Mouse (Mus musculus) cerebellum, adult 2 months (tissue): ENCODE measurements at regions not wholly inside any gene's neighbourhood (a gene's known extent, or its start where the extent isn't known, plus 50 kb on each side); places are given as distances from the start of the nearest gene placed in this dataset.

Experiments
- DNase-seq, 2 experiments: peaks; one replicate each; pipeline ENCODE4 v3.0.0; 2021
- H3K27ac ChIP-seq: fragments of 200-500 bp; 2 replicates; pipeline ENCODE4 v1.5.1; 2012; ENCODE audit warnings: low read length, control low read depth, inconsistent platforms; ENCODE audit not compliant: insufficient read depth
- H3K27me3 ChIP-seq: fragments of 200-500 bp; 2 replicates; pipeline ENCODE4 v1.6.1; 2012; ENCODE audit warnings: inconsistent platforms, mild to moderate bottlenecking, low read length, moderate library complexity; ENCODE audit not compliant: control insufficient read depth, insufficient read depth
- H3K4me1 ChIP-seq: fragments of 200-500 bp; 2 replicates; pipeline ENCODE4 v1.6.1; 2011; ENCODE audit warnings: low read length; ENCODE audit not compliant: control insufficient read depth, insufficient read depth
- H3K4me3 ChIP-seq: fragments of 200-500 bp; replicated peaks from 2 replicates; pipeline ENCODE3; 2011; ENCODE audit warnings: mild to moderate bottlenecking, low read depth, low read length, control low read depth; ENCODE audit not compliant: insufficient read depth
- CTCF ChIP-seq: fragments of 200-500 bp; IDR thresholded peaks from 2 replicates; pipeline ENCODE4 v1.5.1; 2011; ENCODE audit warnings: low read depth, mild to moderate bottlenecking, control low read depth, low read length, moderate library complexity, borderline replicate concordance; ENCODE audit not compliant: insufficient read depth
- POLR2A ChIP-seq: fragments of 200-500 bp; IDR thresholded peaks from 2 replicates; pipeline ENCODE4 v1.6.1; 2011; ENCODE audit warnings: low read length, control low read depth, borderline replicate concordance; ENCODE audit not compliant: insufficient read depth
- WGBS: fragments of 180-500 bp; shearing (Covaris S2); methylation state at CpG from one replicate; pipeline ENCODE4 v1.1.7; 2018; 5-methylcytosine and 5-hydroxymethylcytosine counted together

GRCm38 (mm10) chr4:33580491-33580890, 270.4 kb downstream of the Rngtt start:
- H3K27ac ChIP-seq: no peak overlapping the region
- TF ChIP-seq POLR2A (no peak), CTCF (no peak)
- no peaks in the 10 kb centered on the region for H3K27me3 ChIP-seq
- DNase-seq: no peak
- no peaks in the 10 kb centered on the region for H3K4me1 ChIP-seq
- H3K4me3 ChIP-seq: no peak overlapping the region
- 87% methylated on average over 8 of the region's 8 CpGs for WGBS

DNA sequence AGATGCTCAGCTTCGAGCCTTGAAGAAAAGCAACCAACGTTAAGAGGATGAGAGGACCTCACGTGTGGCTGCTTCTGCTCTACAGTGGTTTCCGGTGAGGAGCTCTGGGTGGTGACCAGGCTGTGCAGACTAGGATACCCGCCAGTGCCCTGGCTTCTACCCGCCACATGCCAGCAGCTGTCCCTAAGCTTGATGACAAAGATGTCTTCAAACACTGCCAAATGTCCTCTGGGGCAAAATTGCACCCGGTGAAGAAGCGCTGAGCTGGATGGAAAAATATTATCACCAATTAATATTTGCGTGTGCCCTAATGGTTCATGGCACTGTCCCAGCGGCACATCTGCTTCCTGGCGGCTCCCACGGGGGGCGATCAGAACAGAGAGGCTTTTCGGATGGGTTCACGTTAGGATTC, 271.1 kb downstream of the Rngtt start:
- no peak for DNase-seq
- Histone ChIP-seq H3K4me1 (no peaks in the 10 kb centered on the region), H3K27ac (no peak overlapping the region), H3K27me3 (no peaks in the 10 kb centered on the region), H3K4me3 (no peak overlapping the region)
- no peak for TF ChIP-seq CTCF
- TF ChIP-seq POLR2A: no peak
- WGBS: 29% methylated on average over 15 of the region's 15 CpGs

DNA sequence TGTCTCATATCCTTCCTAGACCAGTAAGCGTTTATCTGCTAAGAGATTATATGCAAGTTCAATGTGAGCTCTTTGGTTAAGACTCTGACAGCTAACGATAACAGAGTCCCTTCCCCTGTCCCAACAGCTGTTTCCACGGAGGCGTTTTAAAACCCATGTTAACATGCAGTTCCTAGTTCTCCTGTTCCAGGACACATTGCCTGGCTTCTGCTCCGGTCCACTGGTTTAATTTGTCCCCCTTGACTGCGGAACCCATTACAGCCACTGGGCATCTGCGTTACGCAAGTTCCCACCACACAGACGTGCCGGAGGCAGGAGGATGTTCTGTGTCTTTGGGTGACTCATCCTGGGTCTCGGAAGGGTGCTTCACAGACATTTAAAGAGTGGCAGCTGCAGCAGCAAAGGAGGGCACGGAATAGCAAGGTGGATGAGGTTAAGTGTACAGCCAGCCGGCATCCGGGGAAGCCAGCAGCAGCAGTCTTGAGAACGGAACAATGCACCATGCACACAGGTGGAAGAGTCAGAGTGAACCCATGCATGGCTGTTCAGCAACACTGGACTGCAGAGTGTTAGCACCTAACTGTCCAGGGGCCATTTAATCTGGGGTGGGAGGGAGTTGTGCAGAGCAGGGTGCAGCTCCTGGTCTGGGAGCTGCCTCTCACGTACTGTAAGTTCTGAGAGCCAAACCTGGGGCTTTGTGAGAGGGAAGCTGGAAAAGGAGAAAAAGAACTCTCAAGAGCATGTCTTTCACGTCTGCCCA, 271.8 kb downstream of the Rngtt start:
- no peaks in the 10 kb centered on the region; the same call in 1 of the 2 replicates for H3K4me1 ChIP-seq
- WGBS: 69% methylated on average over 17 of the region's 17 CpGs
- H3K27me3 ChIP-seq: no peaks in the 10 kb centered on the region
- no peak for TF ChIP-seq CTCF
- TF ChIP-seq POLR2A: no peak
- H3K27ac ChIP-seq: no peak overlapping the region
- no peak overlapping the region for H3K4me3 ChIP-seq
- no peak for DNase-seq

- H3K4me1 ChIP-seq: peaks cover 11% of the 10 kb centered on the region
- no peak for TF ChIP-seq CTCF
- no peak for TF ChIP-seq POLR2A
- H3K27me3 ChIP-seq: no peaks in the 10 kb centered on the region
- WGBS: 89% methylated on average over 15 of the region's 15 CpGs
- DNase-seq: no peak
- H3K27ac ChIP-seq: no peak overlapping the region
- no peak overlapping the region for H3K4me3 ChIP-seq
Observed at GRCm38 (mm10) chr4:33582986-33583720, 273.0 kb downstream of the Rngtt start.

- no peak overlapping the region for H3K4me3 ChIP-seq
- peaks cover 20% of the 10 kb centered on the region for H3K4me1 ChIP-seq
- TF ChIP-seq POLR2A (no peak), CTCF (no peak)
- H3K27me3 ChIP-seq: no peaks in the 10 kb centered on the region
- no peak overlapping the region for H3K27ac ChIP-seq
- 78% methylated on average over 22 of the region's 22 CpGs for WGBS
- no peak for DNase-seq
Observed at GRCm38 (mm10) chr4:33583979-33584907, 274.1 kb downstream of the Rngtt start.

DNA sequence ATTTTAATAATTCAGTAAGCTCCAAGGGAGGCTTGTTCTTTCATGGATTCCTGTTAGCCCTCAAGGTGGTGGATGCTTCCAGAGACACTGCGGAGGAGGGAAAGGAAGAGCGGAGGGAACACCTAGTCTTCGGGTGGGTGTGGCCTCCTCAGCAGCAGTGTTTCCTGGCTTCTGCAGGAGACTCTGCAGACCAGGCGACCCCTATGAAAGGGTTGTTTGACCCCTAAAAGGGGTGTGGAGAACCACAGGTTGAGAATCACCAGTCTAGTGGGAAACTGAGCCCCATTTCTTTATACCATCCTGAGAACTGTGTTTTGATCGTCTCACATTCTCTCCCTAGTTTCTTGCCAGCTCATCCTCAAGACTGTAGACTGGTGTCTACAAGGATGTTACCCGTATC, 275.7 kb downstream of the Rngtt start:
- Histone ChIP-seq H3K4me1 (peaks cover 20% of the 10 kb centered on the region), H3K27ac (no peak overlapping the region), H3K27me3 (no peaks in the 10 kb centered on the region), H3K4me3 (no peak overlapping the region)
- 86% methylated on average over 6 of the region's 6 CpGs for WGBS
- no peak for TF ChIP-seq CTCF
- no peak for TF ChIP-seq POLR2A
- no peak for DNase-seq

GRCm38 (mm10) chr4:33586290-33586614, 276.1 kb downstream of the Rngtt start:
- Histone ChIP-seq H3K4me1 (peaks cover 20% of the 10 kb centered on the region), H3K27ac (no peak overlapping the region), H3K27me3 (no peaks in the 10 kb centered on the region), H3K4me3 (no peak overlapping the region)
- TF ChIP-seq POLR2A: no peak
- no peak for TF ChIP-seq CTCF
- DNase-seq: no peak
- WGBS: 78% methylated on average over 4 of the region's 4 CpGs
